Mouse (Mus musculus): Measurements from ENCODE around the gene Nav1. TPM values are rescaled to one million over a fixed set of nuclear protein-coding genes. Genes with fewer than 3 reads are reported as not detected.

The Nav1 gene
- polyA plus RNA-seq, 1 experiment from 2014 or later, result 20.7 TPM

- H3K9ac ChIP-seq, result no peak overlapping the region
- H3K4me3 ChIP-seq, result no peak overlapping the region
- no peak for ATAC-seq (replicated peaks; ENCODE audit: insufficient number of reproducible peaks, insufficient read depth, low FRiP score, low read depth)
- peaks cover 38% of the 10 kb centered on the region for H3K4me1 ChIP-seq (replicated peaks)
- H3K27ac ChIP-seq, result no peak overlapping the region
- 71% methylated on average over 3 of the region's 3 CpGs for WGBS
- H3K4me2 ChIP-seq, result no peak overlapping the region
- H3K36me3 ChIP-seq, result no peaks in the 10 kb centered on the region
- no peaks in the 10 kb centered on the region for H3K27me3 ChIP-seq
- no peaks in the 10 kb centered on the region for H3K9me3 ChIP-seq (replicated peaks)
Observed at GRCm38 (mm10) chr1:135617344-135617743, 10.2 kb upstream of the Nav1 start.

DNA sequence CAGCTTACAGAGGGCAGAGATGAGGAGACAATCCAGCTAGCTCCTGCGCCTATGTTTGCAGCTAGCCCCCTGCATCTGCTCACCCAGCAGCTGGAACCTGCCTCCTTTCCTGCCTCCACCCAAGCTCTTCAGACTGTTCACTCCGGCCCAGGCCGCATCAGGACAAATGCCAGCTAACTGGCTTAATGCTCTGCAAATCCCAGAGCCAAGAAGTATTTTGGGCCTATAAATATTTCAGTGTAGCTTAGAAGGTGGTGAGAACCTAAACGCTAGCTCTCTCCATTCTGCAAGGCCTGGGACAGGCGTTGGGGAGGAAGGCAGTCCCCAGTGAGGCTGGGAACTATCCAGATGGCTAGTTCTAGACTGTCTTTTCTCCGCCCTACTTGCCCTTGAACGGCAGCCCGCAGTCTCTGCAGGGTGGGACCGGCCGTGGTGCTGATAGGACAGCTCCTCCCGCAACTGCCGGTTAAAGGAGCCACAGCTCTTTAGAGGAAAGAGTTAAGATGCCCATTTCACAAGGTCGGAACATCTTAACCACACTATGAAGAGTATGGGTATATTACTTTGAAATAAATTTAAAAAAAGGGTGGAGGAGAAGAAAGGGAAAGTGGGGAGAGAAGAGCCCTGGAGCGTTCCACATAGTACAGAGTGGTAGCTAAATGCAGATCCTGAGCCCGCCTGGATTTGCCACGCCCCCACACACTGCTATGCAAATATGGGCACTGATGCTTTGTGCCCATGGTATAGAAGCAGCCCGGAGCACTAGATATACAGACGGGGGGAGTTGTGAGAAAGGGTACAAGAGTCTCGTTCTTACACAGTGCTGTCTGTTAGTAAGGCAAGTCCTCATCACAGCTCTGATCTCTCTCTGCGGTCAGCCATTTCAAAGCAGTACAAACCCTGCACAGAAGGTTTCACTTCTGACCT, 8.9 kb upstream of the Nav1 start:
- no peak overlapping the region for H3K4me2 ChIP-seq

DNA sequence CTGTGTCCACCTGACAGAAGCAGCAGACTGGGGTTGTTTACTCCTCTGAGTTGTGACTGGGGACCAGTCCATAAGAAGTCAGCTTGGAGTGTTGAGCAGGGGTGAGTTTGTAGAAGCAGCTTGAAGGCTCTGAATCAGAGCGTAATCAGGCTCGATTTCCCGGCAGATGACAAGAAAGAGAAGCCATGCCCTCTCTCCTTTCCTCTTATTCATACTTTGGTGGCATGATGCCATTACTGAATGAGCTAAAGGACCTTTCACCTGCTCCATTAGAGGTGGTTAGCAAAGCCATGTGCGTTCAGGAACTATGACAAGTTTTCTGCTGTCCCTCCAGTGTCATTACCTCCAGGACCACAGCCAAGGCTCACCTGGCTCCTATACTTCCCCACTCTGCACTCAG, 2.5 kb upstream of the Nav1 start:
- Histone ChIP-seq H3K4me2 (no peak overlapping the region), H3K4me1 (replicated peaks) (no peaks in the 10 kb centered on the region), H3K4me3 (no peak overlapping the region), H3K36me3 (0 out of 2 replicates have a peak, but pooled peaks cover 3% of the 10 kb centered on the region), H3K9ac (no peak overlapping the region), H3K9me3 (replicated peaks) (no peaks in the 10 kb centered on the region), H3K27ac (no peak overlapping the region), H3K27me3 (no peaks in the 10 kb centered on the region)
- 74% methylated on average over 4 of the region's 4 CpGs for WGBS
- no peak for ATAC-seq (replicated peaks; ENCODE audit: insufficient number of reproducible peaks, insufficient read depth, low FRiP score, low read depth)

More for the DNA sequence above, 8.9 kb upstream of the Nav1 start:
- ATAC-seq (replicated peaks; ENCODE audit: insufficient number of reproducible peaks, insufficient read depth, low FRiP score, low read depth), result no peak
- H3K4me3 ChIP-seq, result no peak overlapping the region
- no peak overlapping the region for H3K9ac ChIP-seq
- no peaks in the 10 kb centered on the region for H3K9me3 ChIP-seq (replicated peaks)
- H3K4me1 ChIP-seq (replicated peaks), result peaks cover 31% of the 10 kb centered on the region
- WGBS, result 20% methylated on average over 20 of the region's 20 CpGs
- no peaks in the 10 kb centered on the region for H3K36me3 ChIP-seq
- H3K27me3 ChIP-seq, result no peaks in the 10 kb centered on the region
- no peak overlapping the region for H3K27ac ChIP-seq

- Histone ChIP-seq H3K4me1 (replicated peaks) (0 out of 2 replicates have a peak, but pooled peaks cover 3% of the 10 kb centered on the region), H3K9ac (no peak overlapping the region), H3K27me3 (no peaks in the 10 kb centered on the region), H3K4me2 (no peak overlapping the region), H3K4me3 (no peak overlapping the region), H3K9me3 (replicated peaks) (no peaks in the 10 kb centered on the region), H3K36me3 (0 out of 2 replicates have a peak, but pooled peaks cover 3% of the 10 kb centered on the region), H3K27ac (no peak overlapping the region)
- 86% methylated on average over 12 of the region's 12 CpGs for WGBS
- no peak for ATAC-seq (replicated peaks; ENCODE audit: insufficient number of reproducible peaks, insufficient read depth, low FRiP score, low read depth)
Observed at GRCm38 (mm10) chr1:135606355-135607015, 610 bp downstream of the Nav1 start.

DNA sequence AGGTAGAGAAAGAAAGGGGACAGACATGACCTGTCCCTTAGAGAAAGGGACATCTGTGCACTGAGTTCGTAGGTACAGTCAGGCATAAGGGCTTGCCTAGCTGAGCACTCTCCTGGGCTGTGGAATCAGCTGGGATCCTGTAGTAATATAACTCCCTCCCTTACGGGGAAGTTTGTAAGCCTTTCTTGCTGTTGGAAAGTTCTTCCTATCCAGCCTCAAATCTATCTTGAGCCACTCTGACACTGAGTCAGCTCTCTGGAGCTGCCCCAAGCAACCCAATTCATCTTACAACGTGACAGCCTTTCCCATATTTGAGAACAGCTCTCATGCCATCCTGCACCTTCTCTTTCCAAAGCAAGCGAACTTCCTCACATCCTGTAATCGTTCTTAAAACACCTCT, 1.6 kb downstream of the Nav1 start:
- H3K4me2 ChIP-seq, result no peak overlapping the region
- H3K27me3 ChIP-seq, result no peaks in the 10 kb centered on the region
- H3K36me3 ChIP-seq, result 0 out of 2 replicates have a peak, but pooled peaks cover 3% of the 10 kb centered on the region
- no peak overlapping the region for H3K27ac ChIP-seq
- H3K9me3 ChIP-seq (replicated peaks), result no peaks in the 10 kb centered on the region
- peaks cover 9% of the 10 kb centered on the region for H3K4me1 ChIP-seq (replicated peaks)
- ATAC-seq (replicated peaks; ENCODE audit: insufficient number of reproducible peaks, insufficient read depth, low FRiP score, low read depth), result no peak
- H3K4me3 ChIP-seq, result no peak overlapping the region
- no peak overlapping the region for H3K9ac ChIP-seq
- WGBS, result 71% methylated on average over 5 of the region's 5 CpGs

GRCm38 (mm10) chr1:135604361-135605052, 2.6 kb downstream of the Nav1 start:
- Histone ChIP-seq H3K27ac (no peak overlapping the region), H3K4me2 (no peak overlapping the region), H3K9ac (no peak overlapping the region), H3K4me3 (no peak overlapping the region), H3K36me3 (0 out of 2 replicates have a peak, but pooled peaks cover 3% of the 10 kb centered on the region), H3K9me3 (replicated peaks) (no peaks in the 10 kb centered on the region), H3K27me3 (no peaks in the 10 kb centered on the region), H3K4me1 (replicated peaks) (peaks cover 15% of the 10 kb centered on the region)
- no peak for ATAC-seq (replicated peaks; ENCODE audit: insufficient number of reproducible peaks, insufficient read depth, low FRiP score, low read depth)
- 73% methylated on average over 7 of the region's 7 CpGs for WGBS

GRCm38 (mm10) chr1:135603121-135603870, 3.8 kb downstream of the Nav1 start:
- Histone ChIP-seq H3K9me3 (replicated peaks) (no peaks in the 10 kb centered on the region), H3K27me3 (no peaks in the 10 kb centered on the region), H3K9ac (no peak overlapping the region), H3K36me3 (0 out of 2 replicates have a peak, but pooled peaks cover 3% of the 10 kb centered on the region), H3K4me3 (no peak overlapping the region), H3K4me1 (replicated peaks) (peaks cover 19% of the 10 kb centered on the region), H3K4me2 (no peak overlapping the region), H3K27ac (no peak overlapping the region)
- 52% methylated on average over 11 of the region's 11 CpGs for WGBS
- no peak for ATAC-seq (replicated peaks; ENCODE audit: insufficient number of reproducible peaks, insufficient read depth, low FRiP score, low read depth)

GRCm38 (mm10) chr1:135600023-135601005, 6.8 kb downstream of the Nav1 start:
- WGBS, result 61% methylated on average over 15 of the region's 15 CpGs
- no peaks in the 10 kb centered on the region for H3K36me3 ChIP-seq
- no peaks in the 10 kb centered on the region for H3K9me3 ChIP-seq (replicated peaks)
- no peak overlapping the region; the same call in 1 of the 2 replicates for H3K27ac ChIP-seq
- H3K4me2 ChIP-seq, result no peak overlapping the region
- no peaks in the 10 kb centered on the region for H3K27me3 ChIP-seq
- no peak overlapping the region for H3K9ac ChIP-seq
- peaks cover 19% of the 10 kb centered on the region for H3K4me1 ChIP-seq (replicated peaks)
- no peak overlapping the region for H3K4me3 ChIP-seq
- ATAC-seq (replicated peaks; ENCODE audit: insufficient number of reproducible peaks, insufficient read depth, low FRiP score, low read depth), result 0 out of 2 replicates have a peak, but pooled peaks have one; percentile 20

- no peak for ATAC-seq (replicated peaks; ENCODE audit: insufficient number of reproducible peaks, insufficient read depth, low FRiP score, low read depth)
- Histone ChIP-seq H3K4me3 (no peak overlapping the region), H3K9ac (no peak overlapping the region), H3K4me1 (replicated peaks) (peaks cover 19% of the 10 kb centered on the region), H3K27me3 (no peaks in the 10 kb centered on the region), H3K4me2 (no peak overlapping the region), H3K9me3 (replicated peaks) (no peaks in the 10 kb centered on the region), H3K27ac (no peak overlapping the region), H3K36me3 (no peaks in the 10 kb centered on the region)
- whole genome bisulfite sequencing, result 76% methylated on average over 8 of the region's 8 CpGs
Observed at GRCm38 (mm10) chr1:135598251-135598879, 8.7 kb downstream of the Nav1 start.
